Mouse (Mus musculus) hindbrain, embryonic 15.5 days (tissue): Measurements from ENCODE around the gene Gm10309. TPM values are rescaled to one million over a fixed set of nuclear protein-coding genes. Genes with fewer than 3 reads are reported as not detected.

Source experiments
- ATAC-seq: fragments of 200-750 bp; cut with Nextera tagmentation; 2 replicates; pipeline ENCODE4 v1.8.0; 2017; ENCODE audit warnings: low read depth, moderate number of reproducible peaks, moderate TSS enrichment; ENCODE audit not compliant: low FRiP score
- H3K27ac ChIP-seq: fragments of 300-500 bp; sonication (generic); replicated peaks from 2 replicates; pipeline ENCODE4 v1.5.1; 2015; ENCODE audit warnings: mild to moderate bottlenecking, inconsistent platforms
- H3K27me3 ChIP-seq: fragments of 300-500 bp; sonication (generic); 2 replicates; pipeline ENCODE4 v1.6.1; 2015; ENCODE audit warnings: control low read depth, inconsistent platforms
- H3K36me3 ChIP-seq: fragments of 300-500 bp; sonication (generic); 2 replicates; pipeline ENCODE4 v1.6.1; 2015; ENCODE audit warnings: control low read depth, inconsistent platforms
- H3K4me1 ChIP-seq: fragments of 300-500 bp; sonication (generic); replicated peaks from 2 replicates; pipeline ENCODE4 v1.6.1; 2015; ENCODE audit warnings: control low read depth, inconsistent platforms
- H3K4me2 ChIP-seq: fragments of 300-500 bp; sonication (generic); 2 replicates; pipeline ENCODE4 v1.6.1; 2015; ENCODE audit warnings: moderate library complexity, mild to moderate bottlenecking, inconsistent platforms
- H3K4me3 ChIP-seq: fragments of 300-500 bp; sonication (generic); 2 replicates; pipeline ENCODE4 v1.5.1; 2015; ENCODE audit warnings: mild to moderate bottlenecking, inconsistent platforms
- H3K9ac ChIP-seq: fragments of 300-500 bp; sonication (generic); 2 replicates; pipeline ENCODE4 v1.6.1; 2015; ENCODE audit warnings: inconsistent platforms
- H3K9me3 ChIP-seq: fragments of 300-500 bp; sonication (generic); 2 replicates; pipeline ENCODE4 v1.6.1; 2016; ENCODE audit warnings: control low read depth, inconsistent platforms
- WGBS: fragments of 180-500 bp; shearing (Covaris S2); methylation state at CpG from one replicate; pipeline ENCODE4 v1.1.7; 2015; 5-methylcytosine and 5-hydroxymethylcytosine counted together
- polyA plus RNA-seq: library from polyadenylated mRNA; unstranded; fragments of >200 nt; fragmentation: Nextera tagmentation; extraction: Ambion mirVana; gene quantifications from 2 replicates; pipeline ENCODE4 v1.2.1, GENCODE M21; 2015

Gene Gm10309
- polyA plus RNA-seq, 1 experiment from 2014 or later, result 0.17 TPM

DNA sequence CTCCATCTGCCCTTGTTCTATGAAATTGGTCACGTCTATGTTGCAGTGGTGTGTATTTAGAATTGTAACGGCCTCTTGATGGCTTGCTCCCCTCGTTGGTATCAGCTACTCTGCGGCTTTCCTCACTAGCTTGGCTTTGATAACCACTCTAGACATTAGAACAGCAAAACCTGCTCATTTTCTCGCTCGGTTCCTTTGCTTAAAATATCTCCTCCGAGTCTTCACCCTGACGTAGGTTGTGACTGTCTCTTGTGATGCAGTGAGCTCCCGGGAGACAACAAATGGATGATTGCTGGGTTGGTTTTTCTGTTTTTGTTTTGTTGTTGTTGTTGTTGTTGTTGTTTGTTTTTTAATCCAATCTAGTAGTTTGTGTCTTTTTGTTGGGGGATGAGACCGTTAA, 24.0 kb upstream of the Gm10309 start:
- no peaks in the 10 kb centered on the region for H3K9me3 ChIP-seq
- H3K4me2 ChIP-seq, result no peak overlapping the region
- 84% methylated on average over 10 of the region's 10 CpGs for WGBS
- no peaks in the 10 kb centered on the region for H3K36me3 ChIP-seq
- H3K4me1 ChIP-seq, result peaks cover 6% of the 10 kb centered on the region
- no peak overlapping the region for H3K4me3 ChIP-seq
- H3K9ac ChIP-seq, result no peak overlapping the region
- no peaks in the 10 kb centered on the region for H3K27me3 ChIP-seq
- no peak for ATAC-seq
- no peak overlapping the region for H3K27ac ChIP-seq

DNA sequence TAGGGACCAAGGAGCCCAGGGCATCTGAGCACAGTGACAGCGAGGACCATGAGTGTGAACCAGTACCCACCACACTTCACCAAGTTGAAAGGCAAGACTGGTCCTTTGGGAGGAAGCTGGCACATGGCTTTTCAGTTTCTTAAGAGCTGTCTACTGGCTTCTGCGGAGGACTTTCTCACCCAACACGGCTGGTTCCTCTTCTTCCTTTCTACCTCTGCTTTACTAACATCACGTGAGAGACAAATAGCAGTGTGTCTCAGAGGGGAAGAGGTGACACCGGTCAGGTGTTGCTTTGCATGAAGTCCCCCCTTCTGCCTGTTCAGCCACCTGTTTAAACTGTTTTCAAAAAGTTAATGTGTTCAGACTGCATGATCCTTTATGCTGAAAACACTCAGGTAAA, 22.3 kb upstream of the Gm10309 start:
- H3K9ac ChIP-seq, result no peak overlapping the region
- 92% methylated on average over 5 of the region's 5 CpGs for WGBS
- no peak overlapping the region for H3K4me2 ChIP-seq
- no peak for ATAC-seq
- no peaks in the 10 kb centered on the region for H3K9me3 ChIP-seq
- H3K27me3 ChIP-seq, result no peaks in the 10 kb centered on the region
- no peaks in the 10 kb centered on the region; the same call in 1 of the 2 replicates for H3K4me1 ChIP-seq
- H3K36me3 ChIP-seq, result no peaks in the 10 kb centered on the region
- H3K27ac ChIP-seq, result no peak overlapping the region
- H3K4me3 ChIP-seq, result no peak overlapping the region

DNA sequence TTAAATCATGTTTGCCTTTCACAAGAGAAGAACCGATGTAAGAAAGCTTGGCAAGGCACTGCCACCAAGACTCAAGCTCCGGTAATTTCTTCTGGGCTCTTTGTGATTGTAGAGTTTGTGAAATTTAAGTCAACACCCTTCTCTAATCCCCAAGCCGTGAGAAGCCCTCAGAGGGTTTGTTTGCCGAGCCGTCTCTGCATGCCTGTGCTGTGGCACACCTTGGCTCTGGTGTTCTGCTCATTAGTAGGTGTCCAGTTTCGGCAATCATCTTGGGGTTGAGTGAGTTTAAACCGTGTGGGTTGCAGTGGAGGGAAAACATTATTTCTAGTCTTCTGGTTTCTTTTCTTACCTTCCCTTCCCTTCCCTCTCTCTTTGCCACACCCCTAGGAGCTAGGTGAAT, 21.0 kb upstream of the Gm10309 start:
- ATAC-seq, result no peak
- 91% methylated on average over 7 of the region's 7 CpGs for WGBS

DNA sequence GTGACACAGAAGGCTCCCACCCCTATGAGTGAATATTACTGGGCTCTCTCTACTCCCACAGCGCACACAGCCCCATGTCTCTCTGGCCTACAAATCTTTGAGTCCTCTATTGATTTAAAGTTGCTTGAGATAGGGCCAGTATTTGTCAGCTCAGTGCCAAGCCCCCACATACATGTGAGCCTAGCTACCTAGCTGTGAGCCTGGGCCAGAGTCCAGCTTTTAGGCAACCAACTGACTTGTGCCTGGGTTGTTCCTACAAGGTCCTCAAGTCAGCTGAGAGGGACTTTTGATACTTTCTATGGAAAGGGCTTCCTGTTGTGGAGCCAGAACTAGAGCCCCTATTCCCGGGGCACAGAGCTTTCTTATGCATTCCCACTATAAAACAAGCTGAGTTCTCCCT, 20.0 kb upstream of the Gm10309 start:
- Histone ChIP-seq H3K27ac (no peak overlapping the region), H3K4me2 (no peak overlapping the region), H3K9me3 (no peaks in the 10 kb centered on the region), H3K4me3 (no peak overlapping the region), H3K9ac (no peak overlapping the region), H3K36me3 (no peaks in the 10 kb centered on the region), H3K27me3 (no peaks in the 10 kb centered on the region), H3K4me1 (no peaks in the 10 kb centered on the region; the same call in 1 of the 2 replicates)
- 82% methylated on average over 2 of the region's 2 CpGs for WGBS
- ATAC-seq, result no peak

More for the DNA sequence above, 21.0 kb upstream of the Gm10309 start:
- no peak overlapping the region for H3K27ac ChIP-seq
- H3K4me2 ChIP-seq, result no peak overlapping the region
- H3K27me3 ChIP-seq, result no peaks in the 10 kb centered on the region
- H3K4me3 ChIP-seq, result no peak overlapping the region
- H3K36me3 ChIP-seq, result no peaks in the 10 kb centered on the region
- no peaks in the 10 kb centered on the region; the same call in 1 of the 2 replicates for H3K4me1 ChIP-seq
- H3K9me3 ChIP-seq, result no peaks in the 10 kb centered on the region
- no peak overlapping the region for H3K9ac ChIP-seq

DNA sequence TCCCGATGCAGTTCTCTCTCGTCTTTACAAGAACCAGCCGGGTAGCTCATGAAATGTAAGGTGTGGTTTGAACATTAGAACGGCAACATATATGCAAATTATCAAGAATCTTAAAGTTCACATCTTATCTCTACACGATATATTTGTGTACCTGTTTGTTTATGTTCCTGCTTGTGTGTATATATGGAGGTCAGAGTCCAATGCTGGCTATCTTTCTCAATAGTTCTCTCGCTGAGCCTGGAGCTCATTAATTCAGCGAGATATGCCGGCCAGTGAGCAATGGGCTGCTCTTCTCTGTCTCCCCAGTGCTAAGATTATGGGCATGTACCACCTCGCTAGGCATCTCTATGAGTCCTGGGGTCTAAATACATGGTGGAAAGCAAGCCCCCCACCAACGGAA, 18.8 kb upstream of the Gm10309 start:
- H3K36me3 ChIP-seq, result no peaks in the 10 kb centered on the region
- H3K4me2 ChIP-seq, result no peak overlapping the region
- H3K9ac ChIP-seq, result no peak overlapping the region
- WGBS, result 95% methylated on average over 10 of the region's 10 CpGs
- ATAC-seq, result no peak
- H3K9me3 ChIP-seq, result no peaks in the 10 kb centered on the region
- H3K4me3 ChIP-seq, result no peak overlapping the region
- no peaks in the 10 kb centered on the region for H3K4me1 ChIP-seq
- no peaks in the 10 kb centered on the region for H3K27me3 ChIP-seq
- no peak overlapping the region for H3K27ac ChIP-seq

DNA sequence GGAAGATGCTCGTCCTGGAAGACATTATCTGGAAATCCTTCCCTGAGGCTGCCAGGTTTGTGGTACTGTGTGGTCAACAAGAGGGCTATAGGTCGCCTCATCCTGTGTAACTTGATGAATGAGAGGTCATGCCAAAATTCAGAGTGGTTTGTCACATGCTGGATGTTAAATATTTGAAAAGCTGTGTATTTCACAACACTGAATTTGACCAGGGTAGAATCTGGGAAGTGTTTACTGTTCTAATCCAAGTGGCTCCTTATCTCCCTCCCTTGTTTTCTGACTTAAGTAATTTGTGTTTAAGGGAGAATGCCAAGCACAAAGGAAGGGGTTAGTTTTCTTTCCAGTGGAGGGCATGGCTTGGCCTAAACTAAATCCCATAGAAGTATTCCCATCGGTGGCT, 18.3 kb upstream of the Gm10309 start:
- Histone ChIP-seq H3K27me3 (no peaks in the 10 kb centered on the region), H3K4me3 (no peak overlapping the region), H3K9me3 (no peaks in the 10 kb centered on the region), H3K4me2 (no peak overlapping the region), H3K27ac (no peak overlapping the region), H3K9ac (no peak overlapping the region), H3K4me1 (no peaks in the 10 kb centered on the region), H3K36me3 (no peaks in the 10 kb centered on the region)
- WGBS, result 84% methylated on average over 3 of the region's 3 CpGs
- no peak for ATAC-seq

DNA sequence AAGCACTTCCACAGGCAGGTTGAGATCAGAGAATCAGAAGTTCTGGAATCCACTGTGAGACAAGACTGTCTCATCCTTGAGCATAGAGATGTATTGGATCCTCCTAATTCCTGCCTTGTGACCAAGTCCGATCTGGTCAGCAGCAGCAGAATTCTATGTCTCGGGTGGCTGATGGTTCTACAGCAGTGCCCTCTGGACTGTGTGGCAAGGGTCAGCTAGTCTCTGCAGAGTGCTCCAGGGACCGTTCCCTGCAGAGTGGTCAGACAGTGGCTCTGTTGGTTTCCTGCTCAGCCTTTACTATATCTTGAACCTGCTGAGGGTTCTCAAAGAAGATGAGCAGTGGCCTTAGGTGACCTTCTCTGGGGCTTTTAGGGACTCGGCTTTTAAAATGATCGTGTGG, 17.6 kb upstream of the Gm10309 start:
- ATAC-seq, result no peak
- WGBS, result 98% methylated on average over 5 of the region's 5 CpGs

DNA sequence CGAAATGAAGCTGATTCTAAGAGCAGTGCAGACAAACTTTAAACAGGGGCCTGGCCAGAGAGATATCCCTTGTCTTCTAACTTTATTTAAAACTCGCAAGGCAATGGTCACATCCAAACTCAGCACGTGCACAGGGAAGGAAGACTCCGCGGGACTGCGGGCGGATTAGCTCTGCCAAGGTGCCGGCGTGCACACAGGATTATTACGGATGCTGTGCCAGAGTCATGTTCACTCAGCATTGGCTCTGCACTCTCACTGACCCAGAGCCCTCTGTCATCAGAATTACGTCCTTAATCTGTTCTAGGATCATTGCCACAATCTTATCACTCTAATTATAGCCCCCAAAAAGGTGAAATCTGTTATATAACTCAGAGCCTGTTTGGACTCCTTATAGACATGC, 16.2 kb upstream of the Gm10309 start:
- no peaks in the 10 kb centered on the region for H3K36me3 ChIP-seq
- H3K9me3 ChIP-seq, result no peaks in the 10 kb centered on the region
- H3K4me1 ChIP-seq, result no peaks in the 10 kb centered on the region
- no peaks in the 10 kb centered on the region for H3K27me3 ChIP-seq
- H3K4me2 ChIP-seq, result no peak overlapping the region
- no peak overlapping the region for H3K27ac ChIP-seq
- 89% methylated on average over 11 of the region's 11 CpGs for whole genome bisulfite sequencing
- H3K9ac ChIP-seq, result no peak overlapping the region
- H3K4me3 ChIP-seq, result no peak overlapping the region
- ATAC-seq, result no peak

More for the DNA sequence above, 17.6 kb upstream of the Gm10309 start:
- Histone ChIP-seq H3K36me3 (no peaks in the 10 kb centered on the region), H3K9me3 (no peaks in the 10 kb centered on the region), H3K4me1 (no peaks in the 10 kb centered on the region), H3K27ac (no peak overlapping the region), H3K27me3 (no peaks in the 10 kb centered on the region), H3K9ac (no peak overlapping the region), H3K4me3 (no peak overlapping the region), H3K4me2 (no peak overlapping the region)

DNA sequence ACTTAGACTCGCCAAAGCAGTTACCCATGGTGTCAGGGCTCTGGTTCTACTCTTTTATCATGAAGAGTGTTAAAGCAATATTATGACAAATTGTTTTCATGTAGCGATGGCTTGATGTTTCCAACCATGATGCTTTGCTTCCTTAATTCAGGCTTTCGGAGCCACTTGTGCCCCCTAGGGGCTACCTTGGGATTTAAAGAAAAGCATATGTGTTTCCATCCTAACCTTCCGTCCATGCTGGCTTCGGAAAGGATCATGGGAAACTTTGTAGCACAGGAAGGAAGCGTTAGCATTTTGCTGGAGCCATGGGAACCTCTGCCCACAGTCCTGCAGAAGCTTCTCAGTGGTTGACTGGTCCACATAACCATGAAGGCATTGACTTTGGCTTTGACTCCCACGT, 13.6 kb upstream of the Gm10309 start:
- H3K27ac ChIP-seq, result no peak overlapping the region
- no peak for ATAC-seq
- no peaks in the 10 kb centered on the region for H3K27me3 ChIP-seq
- H3K4me1 ChIP-seq, result no peaks in the 10 kb centered on the region
- H3K36me3 ChIP-seq, result no peaks in the 10 kb centered on the region
- H3K4me2 ChIP-seq, result no peak overlapping the region
- no peaks in the 10 kb centered on the region for H3K9me3 ChIP-seq
- WGBS, result 90% methylated on average over 7 of the region's 7 CpGs
- H3K9ac ChIP-seq, result no peak overlapping the region
- H3K4me3 ChIP-seq, result no peak overlapping the region

DNA sequence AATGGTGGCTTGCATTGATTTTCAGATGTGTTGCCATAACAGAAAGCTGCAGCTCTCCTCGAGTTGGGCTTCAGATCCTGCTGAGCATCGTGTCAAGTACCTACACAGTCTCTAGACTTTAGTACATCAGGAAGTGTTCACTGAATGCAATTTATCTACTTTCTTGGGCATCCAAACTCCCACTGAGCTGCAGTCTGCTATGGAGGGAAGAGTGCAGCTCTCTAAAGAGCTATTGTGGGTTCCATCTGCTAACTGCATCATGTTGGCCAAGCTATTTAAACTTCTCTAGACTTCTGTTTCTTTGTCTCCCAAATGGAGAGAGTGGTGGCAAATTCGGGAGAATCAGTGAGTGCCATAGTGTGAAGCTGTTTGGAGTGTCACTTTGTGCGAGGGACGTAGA, 11.6 kb upstream of the Gm10309 start:
- Histone ChIP-seq H3K27me3 (no peaks in the 10 kb centered on the region), H3K36me3 (no peaks in the 10 kb centered on the region), H3K4me3 (no peak overlapping the region), H3K4me1 (no peaks in the 10 kb centered on the region), H3K4me2 (no peak overlapping the region), H3K9ac (no peak overlapping the region), H3K27ac (no peak overlapping the region), H3K9me3 (no peaks in the 10 kb centered on the region)
- ATAC-seq, result no peak
- WGBS, result 84% methylated on average over 5 of the region's 5 CpGs

DNA sequence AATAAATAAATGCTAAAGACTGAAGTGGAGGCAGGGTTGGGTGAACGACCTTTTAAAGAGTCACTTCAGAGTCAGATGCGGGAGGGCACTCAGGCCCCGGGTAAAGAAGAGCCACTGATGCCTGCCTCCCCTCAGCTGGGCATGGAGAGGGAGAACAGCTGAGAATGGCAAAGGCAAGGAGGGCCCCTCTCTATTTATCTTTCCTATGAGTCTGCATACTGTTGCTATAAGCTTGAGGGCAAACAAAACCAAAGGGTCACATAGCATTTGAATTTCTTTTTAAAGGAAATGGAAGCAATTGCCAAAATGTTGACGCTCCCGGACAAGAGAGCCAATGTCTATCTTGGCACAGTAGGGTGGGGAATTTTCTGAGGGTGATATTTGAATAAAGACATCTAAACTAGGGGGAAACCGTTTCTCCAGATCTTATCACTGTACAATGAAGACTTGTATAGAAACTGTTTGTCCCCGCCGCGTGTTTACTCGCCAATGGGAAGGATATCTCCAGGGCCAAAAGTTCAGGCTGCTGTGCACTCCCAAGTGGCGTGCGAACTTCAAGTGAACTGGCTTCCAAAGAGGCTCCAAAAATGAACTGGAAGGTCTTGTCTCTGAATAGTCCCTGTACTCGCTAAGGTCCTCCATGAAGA, 10.1 kb upstream of the Gm10309 start:
- H3K27me3 ChIP-seq, result no peaks in the 10 kb centered on the region
- no peaks in the 10 kb centered on the region for H3K4me1 ChIP-seq
- H3K9me3 ChIP-seq, result no peaks in the 10 kb centered on the region
- H3K9ac ChIP-seq, result no peak overlapping the region
- H3K36me3 ChIP-seq, result no peaks in the 10 kb centered on the region
- ATAC-seq, result no peak
- no peak overlapping the region for H3K4me3 ChIP-seq
- no peak overlapping the region for H3K4me2 ChIP-seq
- WGBS, result 82% methylated on average over 13 of the region's 13 CpGs
- no peak overlapping the region for H3K27ac ChIP-seq

DNA sequence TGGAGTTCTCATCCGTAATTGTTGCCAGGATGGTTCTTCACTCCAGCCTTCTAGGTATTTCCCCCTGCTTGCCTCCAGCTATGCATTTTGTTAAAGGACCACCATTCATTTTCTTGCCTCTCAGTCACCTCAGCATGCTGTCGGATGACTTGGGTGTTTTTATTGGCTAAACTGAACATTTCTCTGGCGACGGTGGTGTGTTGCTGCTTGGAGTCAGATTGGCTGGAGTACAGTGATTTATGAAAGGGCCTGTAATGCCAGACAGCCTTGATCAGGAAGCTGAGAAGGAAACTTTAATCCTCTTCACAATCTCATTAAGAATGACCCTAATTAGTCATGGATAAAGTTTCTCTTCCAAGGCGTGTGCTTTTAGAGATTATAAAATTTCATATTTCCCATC, 4.8 kb upstream of the Gm10309 start:
- Histone ChIP-seq H3K4me3 (no peak overlapping the region), H3K4me2 (no peak overlapping the region), H3K27ac (no peak overlapping the region), H3K36me3 (no peaks in the 10 kb centered on the region), H3K9ac (no peak overlapping the region), H3K9me3 (no peaks in the 10 kb centered on the region), H3K4me1 (0 out of 2 replicates have a peak, but pooled peaks cover 4% of the 10 kb centered on the region), H3K27me3 (no peaks in the 10 kb centered on the region)
- 72% methylated on average over 5 of the region's 5 CpGs for WGBS
- no peak for ATAC-seq

DNA sequence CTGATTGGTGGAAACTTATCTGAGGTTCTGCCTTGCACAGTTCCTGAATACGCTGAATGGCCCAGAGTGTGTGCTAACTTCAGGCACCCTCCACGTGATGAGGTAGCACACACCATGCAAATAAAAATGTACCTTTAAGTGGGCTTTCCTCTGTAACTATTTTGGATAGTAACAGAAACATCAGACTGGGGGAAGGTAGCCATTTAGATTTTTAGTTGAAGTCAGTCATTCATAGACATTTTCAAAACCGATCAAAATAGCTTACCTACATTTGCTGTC, 3.1 kb upstream of the Gm10309 start:
- Histone ChIP-seq H3K27me3 (no peaks in the 10 kb centered on the region), H3K9ac (no peak overlapping the region), H3K4me1 (0 out of 2 replicates have a peak, but pooled peaks cover 4% of the 10 kb centered on the region), H3K4me2 (no peak overlapping the region), H3K9me3 (no peaks in the 10 kb centered on the region), H3K4me3 (no peak overlapping the region), H3K36me3 (no peaks in the 10 kb centered on the region), H3K27ac (no peak overlapping the region)
- no peak for ATAC-seq
- 90% methylated on average over 3 of the region's 3 CpGs for WGBS
